Mouse (Mus musculus) forebrain, embryonic 15.5 days (tissue): ENCODE results near the gene Clspn. TPM values are rescaled to one million over a fixed set of nuclear protein-coding genes. Genes with fewer than 3 reads are reported as not detected.

Experiments
- microRNA-seq: library from miRNA; unstranded; fragments of <30 nt; microRNA quantifications from one replicate; pipeline ENCODE4, GENCODE M21; 2016
- polyA plus RNA-seq: library from polyadenylated mRNA; unstranded; fragments of >200 nt; fragmentation: Nextera tagmentation; extraction: Ambion mirVana; gene quantifications from 2 replicates; pipeline ENCODE4 v1.2.1, GENCODE M21; 2015

Gene Clspn
- polyA plus RNA-seq, 1 experiment from 2014 or later = 19.3 TPM

Small RNA genes lying within 50 kb of the gene (microRNA-seq; reads per million reads assigned to microRNA genes)
- gene Mir7119 = 0.88 reads per million

Other genes with a start within 250 kb of the Clspn start
- gene Adprhl2, start 235.2 kb upstream of the Clspn start, polyA plus RNA-seq = 81.9 and 85.3 TPM in 2 replicates
- 12.7 and 16.0 TPM in 2 replicates for gene Tekt2, start 231.2 kb upstream of the Clspn start, polyA plus RNA-seq
- 16.3 and 19.9 TPM in 2 replicates for gene Ago3, start 127.4 kb upstream of the Clspn start, polyA plus RNA-seq
- gene Ago1, start 88.4 kb upstream of the Clspn start, polyA plus RNA-seq = 15.3 and 17.2 TPM in 2 replicates
- 8.6 and 10.2 TPM in 2 replicates for gene Ago4, start 23.5 kb upstream of the Clspn start, polyA plus RNA-seq
- 4.8 and 5.3 TPM in 2 replicates for gene 5730409E04Rik, start 52.9 kb downstream of the Clspn start, polyA plus RNA-seq
- 449 and 456 TPM in 2 replicates for gene Psmb2, start 120.7 kb downstream of the Clspn start, polyA plus RNA-seq
- 0.78 and 1.0 TPM in 2 replicates for gene Tfap2e, start 179.3 kb downstream of the Clspn start, polyA plus RNA-seq
- gene Ncdn, start 196.5 kb downstream of the Clspn start, polyA plus RNA-seq = 95.0 and 102 TPM in 2 replicates
- gene AU040320, start 196.6 kb downstream of the Clspn start, polyA plus RNA-seq = 32.2 and 35.4 TPM in 2 replicates